Mouse (Mus musculus): ENCODE data around the gene Tnfrsf1a. TPM values are rescaled to one million over a fixed set of nuclear protein-coding genes. Genes with fewer than 3 reads are reported as not detected.

The Tnfrsf1a gene
- total RNA-seq, 2 experiments from 2014 or later, result 168 to 190 TPM

DNA sequence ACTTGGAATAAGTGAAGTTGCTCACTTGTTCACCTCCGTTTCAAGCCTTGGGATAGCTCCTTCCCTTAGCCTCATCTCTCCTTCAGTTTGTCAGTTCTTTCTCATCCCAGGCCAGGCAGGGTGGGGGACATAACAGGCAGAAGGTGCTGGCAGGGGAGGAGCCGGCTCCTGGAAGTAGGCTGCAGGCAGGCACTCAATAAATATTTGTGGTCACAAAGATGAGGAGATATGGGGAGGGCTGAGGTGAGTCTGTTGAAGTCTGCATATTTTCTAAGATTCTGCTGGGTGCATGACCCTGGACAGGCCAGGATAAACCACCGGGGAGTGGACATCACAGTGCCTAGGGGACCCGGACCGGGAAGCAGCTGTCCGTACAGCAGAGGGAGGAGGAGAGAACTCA is 25.6 kb upstream of the Tnfrsf1a start:
- no peak for DNase-seq

DNA sequence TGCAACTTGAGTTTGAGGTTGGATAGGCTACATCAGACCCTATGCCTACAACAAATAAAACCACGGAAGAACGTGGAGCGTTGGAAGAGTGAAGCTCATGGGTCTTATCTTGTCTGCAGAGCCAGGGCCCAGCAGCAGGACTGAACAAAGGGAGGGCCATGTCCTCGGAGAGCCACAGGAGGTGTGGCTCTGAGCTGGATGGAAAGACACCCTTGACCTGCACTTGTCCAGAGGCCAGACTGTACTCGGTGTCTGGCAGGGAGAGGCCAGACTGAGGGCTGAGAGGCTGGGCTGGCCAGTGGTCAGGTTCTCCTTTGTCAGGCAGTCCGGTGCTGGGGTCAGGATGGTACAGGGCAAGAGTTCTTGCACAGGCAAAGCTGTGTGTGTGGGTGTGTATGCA is 23.8 kb upstream of the Tnfrsf1a start:
- DNase-seq, result peak; percentile 50

DNA sequence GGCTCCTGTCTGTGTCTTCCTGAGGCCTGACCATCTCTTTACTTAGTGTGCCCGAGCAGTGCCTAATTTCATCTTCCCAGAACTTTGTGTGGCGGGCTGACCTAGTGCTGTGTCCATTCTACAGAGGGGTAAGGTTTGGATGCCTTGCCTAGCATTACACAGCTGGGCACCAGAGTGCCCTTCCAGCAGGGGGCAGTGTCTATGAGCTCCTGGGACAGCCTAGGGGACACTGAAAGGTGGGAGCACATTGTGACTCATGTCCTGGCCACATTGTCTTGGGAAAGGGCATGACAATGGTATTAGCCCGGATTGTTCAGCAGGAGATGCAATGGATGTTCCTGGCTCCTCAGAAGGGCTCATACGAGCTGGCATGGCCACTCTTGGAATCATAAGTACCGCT is 20.9 kb upstream of the Tnfrsf1a start:
- peak; percentile 67 for DNase-seq

DNA sequence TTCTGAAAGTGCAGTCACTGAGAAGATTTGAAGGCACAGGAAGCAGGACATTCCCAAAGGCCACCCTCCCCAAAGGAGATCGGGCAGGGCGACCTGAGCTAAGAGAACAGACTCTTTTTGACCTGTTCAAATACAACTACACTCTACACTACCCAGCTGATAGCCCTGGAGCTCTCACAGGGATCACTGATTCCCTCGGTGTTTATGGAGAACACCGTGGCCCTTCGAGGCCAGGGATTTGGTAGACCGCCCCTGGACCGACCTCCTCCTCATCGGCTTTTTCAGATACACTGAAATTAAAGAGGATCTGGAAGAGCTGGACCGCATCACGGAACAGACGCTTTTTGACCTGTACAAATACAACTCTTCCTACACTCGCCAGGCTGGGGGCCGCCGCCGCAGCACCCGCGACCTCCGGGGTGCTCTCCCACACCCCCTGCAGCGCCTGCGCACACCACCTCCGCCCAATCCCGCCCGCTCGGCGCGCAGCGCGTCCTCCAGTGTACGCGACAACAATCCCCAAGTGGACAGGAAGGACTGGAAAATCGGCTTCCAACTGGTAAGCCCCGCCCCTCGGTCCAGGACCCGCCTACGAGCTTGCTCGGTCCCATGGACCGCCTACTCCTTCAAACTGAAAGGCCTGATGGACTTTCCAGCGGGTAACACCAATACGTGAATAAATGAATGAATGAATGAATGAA is 18.4 kb upstream of the Tnfrsf1a start:
- DNase-seq, result peak; percentile 96

DNA sequence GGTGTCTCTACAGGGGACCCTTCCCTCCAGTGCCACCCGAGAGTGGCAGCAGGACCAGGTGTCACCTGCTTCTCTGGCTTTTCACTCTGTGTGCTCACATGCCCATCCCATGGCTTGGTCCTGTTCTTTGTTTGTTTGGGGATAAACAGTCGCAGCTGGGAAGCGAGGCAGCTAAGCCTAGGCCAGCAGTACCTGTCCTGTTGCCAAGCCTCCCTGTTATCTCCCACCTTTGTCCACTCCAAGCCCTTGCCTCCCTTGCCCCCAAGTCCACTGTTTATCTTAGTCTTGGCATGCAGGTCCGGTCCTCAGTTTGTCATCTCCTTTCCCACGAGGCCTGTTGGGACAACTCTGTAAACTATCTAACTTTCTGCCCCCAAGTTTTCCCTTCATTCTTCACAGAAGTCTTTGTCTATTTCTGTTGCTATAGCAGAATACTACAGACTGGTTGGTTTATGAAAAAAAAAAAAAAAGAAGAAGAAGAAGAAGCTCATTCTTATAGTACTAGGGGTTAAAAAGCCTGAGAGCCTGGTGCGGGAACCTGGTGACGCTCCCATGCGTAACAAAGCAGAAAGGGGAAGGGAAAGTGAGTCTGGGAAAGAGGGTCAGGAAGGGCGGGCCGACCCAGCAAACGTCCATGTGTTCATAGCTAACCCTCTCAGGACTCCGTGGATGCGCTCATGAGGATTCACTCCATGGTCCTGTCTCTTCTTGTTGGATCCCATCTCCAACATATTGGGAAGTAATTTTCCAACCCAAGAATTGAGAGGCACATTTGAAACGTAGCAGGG is 15.9 kb upstream of the Tnfrsf1a start:
- no peak for DNase-seq

DNA sequence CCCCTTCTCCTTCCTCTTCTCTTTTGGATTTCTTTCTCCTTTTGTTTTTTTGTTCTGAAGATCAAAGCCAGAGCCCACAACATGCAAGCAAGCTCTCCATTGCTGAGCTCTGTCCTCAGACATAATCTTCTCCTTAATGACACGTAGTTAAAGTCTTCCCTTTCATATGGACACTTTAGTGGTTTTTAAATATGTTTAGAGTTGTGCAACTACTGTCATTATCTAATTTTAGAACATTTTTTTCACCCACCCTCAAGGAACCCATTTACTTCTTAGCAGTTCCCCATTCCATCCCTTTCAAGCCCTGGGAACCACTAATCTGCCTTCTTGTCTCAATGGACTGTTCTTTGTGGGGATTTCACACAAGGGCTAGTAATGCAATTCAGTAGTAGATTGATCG is 14.8 kb upstream of the Tnfrsf1a start:
- DNase-seq, result no peak

DNA sequence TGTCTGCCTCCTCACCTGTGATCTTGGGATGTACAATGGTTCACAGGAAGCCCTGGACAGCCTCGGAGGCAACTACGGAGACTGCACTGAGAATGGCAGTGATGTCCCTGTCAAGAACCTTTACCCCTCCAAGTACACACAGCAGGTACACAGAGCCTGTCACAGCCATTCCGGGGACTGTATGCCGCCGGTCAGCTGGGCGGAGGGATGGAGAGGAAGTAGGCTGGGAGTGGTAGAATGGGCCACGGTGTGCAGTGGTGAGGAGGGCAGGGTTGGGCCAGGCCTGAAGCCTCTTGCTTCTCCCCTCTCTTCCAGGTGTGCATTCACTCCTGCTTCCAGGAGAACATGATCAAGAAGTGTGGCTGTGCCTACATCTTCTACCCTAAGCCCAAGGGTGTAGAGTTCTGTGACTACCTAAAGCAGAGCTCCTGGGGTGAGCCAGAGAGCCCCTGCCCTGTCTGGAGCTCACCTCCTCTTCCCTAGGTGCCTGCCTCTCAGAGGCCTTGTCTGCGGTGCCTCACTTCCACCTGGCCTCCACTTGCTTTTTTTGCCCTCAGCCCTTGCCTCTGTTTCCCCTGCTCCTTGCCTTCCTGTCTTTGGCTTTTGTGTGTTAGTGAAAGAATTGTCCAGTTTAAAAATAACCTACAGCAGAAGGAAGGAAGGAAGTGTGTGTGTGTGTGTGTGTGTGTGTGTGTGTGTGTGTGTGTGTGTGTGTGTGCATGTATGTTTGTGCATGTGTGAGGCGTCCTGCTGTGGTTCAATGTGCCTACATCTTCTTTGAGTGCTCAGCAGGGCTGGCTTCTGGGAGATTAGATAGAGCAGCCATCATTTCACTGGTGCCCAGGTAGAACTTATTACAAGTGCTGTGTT is 10.1 kb upstream of the Tnfrsf1a start:
- DNase-seq, result no peak

DNA sequence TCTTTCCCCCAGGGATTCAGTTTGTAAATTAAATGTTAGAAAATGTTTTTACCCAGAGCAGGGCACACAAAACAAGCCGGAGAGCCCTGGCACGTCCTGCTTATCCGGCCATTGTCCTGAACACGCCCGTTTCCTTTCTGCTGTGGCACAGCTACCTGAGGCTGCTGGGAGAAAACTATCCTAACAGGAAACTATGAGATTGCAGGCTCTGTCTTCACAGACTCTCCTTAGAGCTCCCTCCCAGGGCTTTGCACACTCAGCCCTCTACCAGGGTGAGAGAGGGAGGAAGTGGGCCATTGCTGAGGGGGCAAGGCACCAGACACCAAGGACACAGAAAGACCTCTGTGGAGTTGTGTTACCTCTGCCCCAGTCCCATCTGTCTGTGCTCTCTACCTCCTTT is 8.9 kb upstream of the Tnfrsf1a start:
- DNase-seq, result no peak

DNA sequence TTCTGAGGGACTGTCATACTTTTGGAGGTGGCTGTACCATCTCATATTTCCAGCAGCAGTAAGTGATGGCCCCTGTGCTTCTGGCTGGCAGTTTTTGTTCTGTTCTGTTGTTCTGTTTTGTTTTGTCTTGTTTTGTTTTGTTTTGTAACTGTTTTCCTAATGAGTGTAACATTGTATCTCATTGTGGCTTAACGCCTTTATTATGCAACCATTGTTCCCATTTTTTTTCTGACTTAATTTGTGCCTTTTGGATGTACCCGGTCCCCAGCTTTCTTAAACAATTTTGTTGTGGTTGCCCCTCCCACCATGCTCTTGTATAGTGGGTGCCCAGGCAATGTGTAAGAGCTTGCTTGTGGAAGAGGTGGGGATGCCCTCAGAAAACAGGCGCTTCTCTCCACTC is 7.0 kb upstream of the Tnfrsf1a start:
- no peak for DNase-seq

DNA sequence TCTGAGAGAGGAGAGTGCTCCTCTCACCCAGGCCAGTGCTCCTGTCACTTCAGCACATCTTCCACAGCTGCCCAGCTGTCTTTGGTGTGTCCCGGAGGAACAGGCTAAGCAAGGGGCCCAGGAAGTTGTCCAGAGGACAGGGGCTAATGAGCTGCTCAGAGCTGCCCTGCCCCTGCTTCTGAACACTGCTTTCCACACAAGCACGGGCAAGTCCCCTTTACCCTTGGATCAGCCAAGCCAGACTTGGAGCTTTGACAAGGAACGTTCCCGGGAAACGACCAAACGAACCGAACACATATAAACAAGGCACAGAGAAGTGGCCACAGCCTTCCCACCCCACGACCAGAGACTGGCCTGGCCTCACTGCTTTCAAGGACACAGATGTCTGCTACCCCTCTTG is 5.1 kb upstream of the Tnfrsf1a start:
- DNase-seq, result peak; percentile 57

DNA sequence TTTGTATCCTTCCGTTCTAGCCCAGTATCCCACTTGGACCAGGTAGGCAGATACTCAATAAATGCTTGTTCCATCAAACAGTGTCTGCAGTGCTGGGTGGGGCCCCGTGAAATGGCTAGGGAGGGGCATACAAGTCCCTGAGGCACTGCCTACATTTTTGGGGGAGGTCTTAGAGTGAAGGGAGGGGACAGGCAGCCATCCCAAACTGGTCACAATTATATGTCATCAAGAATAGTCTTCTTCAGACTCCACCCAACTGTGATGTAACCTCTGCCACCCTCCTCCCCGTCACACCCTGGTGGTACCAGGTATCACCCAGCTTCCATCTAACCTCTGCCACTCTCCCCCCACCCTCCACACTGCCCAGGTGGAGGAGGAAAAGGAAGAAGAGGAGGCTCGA is 4.3 kb upstream of the Tnfrsf1a start:
- no peak for DNase-seq

DNA sequence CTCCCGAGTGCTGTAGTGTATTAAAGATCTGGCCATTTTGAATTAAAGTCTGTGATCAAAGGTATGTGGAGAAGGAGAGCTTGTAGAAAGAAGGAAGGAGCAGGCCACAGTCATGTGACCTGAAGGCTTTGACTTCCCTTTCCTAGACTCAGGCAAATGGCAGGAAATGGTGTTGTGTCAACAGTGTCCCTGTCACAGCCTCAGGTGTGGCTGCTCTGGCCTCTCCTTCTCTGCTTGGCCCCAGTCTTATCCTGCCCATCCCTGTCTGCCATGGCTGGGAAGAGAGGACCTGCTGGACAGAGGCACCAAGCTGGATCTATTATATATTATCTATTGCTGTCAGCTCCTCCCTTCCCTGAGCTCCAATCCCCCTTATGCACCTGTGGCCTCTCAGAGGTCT is 3.5 kb upstream of the Tnfrsf1a start:
- no peak for DNase-seq

DNA sequence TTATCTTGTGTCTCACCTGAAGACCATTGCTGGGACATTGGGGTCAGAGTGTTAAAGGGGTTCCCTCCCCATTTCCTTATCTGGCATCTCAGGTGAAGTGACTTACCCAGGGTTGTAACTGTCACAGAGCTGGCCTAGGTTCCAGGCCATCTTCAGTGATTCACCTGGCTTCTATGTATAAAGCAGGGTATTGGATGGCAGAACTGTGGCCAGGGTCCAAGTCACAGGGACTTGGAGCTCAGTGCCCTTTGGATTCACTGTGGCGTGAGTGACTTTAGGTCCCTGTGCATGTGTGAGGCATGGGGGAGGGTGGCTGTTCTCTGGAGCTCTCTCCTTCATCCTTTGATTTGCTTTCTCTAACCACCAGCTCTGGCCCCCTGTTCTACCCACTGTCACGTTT is 3.1 kb upstream of the Tnfrsf1a start:
- DNase-seq, result no peak

DNA sequence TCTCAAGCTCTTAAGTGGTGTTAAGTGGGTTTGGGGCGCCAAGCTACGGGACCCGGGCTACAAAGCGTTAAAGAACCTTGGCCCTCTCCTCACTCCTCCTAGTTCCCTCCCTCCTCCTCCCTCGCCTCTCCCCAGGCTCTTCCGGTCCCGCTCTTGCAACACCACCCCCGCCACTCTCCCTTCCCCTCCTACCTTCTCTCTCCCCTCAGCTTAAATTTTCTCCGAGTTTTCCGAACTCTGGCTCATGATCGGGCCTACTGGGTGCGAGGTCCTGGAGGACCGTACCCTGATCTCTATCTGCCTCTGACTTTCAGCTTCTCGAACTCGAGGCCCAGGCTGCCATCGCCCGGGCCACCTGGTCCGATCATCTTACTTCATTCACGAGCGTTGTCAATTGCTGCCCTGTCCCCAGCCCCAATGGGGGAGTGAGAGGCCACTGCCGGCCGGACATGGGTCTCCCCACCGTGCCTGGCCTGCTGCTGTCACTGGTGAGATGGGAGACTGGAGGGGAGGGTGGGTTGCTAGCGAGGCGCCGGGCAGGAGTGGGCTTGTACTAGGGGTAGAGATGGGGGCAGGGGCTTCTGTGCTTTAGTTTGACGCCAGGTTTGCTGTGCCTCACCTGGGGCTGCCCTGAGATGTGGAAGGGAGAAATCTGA is 541 bp downstream of the Tnfrsf1a start:
- peak; percentile 85 for DNase-seq

DNA sequence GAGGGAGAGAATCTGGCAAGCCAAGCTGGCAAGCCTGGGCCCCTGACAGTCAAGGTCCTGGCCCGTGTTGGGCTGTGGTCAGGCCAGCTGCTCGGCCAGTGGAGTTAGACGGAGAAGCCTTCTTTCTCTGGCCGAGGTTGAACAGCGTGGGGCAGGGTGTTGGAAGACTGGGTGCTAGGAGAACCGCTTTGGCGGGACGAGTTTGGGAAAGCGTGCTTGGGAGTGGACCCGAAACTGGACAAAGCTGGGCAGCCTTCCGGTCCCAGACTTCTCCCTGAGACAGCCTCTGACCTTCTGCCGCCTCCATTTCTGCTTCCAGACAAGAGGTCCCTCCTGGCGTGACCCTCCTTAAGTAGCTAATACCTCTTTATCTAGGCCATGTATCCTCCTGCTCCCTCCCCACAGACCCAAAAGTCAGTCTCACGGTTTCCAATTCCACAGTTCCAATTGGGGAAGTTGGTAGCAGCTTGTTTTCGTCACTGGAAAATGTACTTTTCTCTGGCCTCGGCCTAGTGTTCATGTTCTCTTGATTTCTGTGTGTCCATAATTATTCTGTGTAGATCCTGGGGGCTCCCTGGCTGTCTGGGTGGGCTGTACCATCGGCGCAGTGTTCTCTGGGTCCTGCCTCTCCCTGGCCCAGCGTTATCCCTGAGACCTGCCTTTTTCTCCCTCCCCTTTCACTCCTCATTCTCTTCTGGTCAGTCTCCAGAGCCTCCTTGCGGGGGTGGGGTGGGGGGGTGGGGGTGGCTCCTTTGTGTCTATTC is 1.3 kb downstream of the Tnfrsf1a start:
- DNase-seq, result peak; percentile 70

DNA sequence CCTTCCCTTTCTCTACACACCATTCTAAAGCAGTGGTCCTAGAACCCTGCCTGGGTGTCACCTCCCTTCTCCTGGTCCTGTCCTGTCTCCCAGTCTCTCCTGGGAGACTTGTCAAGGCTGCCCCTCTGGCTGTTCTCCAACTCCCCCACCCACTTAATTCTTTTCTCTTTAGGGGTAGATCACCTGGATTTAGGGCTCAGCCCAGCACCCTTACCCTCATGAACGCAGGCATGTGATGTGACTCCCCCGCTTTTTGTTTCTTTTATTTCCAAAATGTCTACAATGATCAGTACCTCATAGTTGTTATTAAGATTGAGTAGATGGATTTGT is 1.8 kb downstream of the Tnfrsf1a start:
- no peak for DNase-seq

DNA sequence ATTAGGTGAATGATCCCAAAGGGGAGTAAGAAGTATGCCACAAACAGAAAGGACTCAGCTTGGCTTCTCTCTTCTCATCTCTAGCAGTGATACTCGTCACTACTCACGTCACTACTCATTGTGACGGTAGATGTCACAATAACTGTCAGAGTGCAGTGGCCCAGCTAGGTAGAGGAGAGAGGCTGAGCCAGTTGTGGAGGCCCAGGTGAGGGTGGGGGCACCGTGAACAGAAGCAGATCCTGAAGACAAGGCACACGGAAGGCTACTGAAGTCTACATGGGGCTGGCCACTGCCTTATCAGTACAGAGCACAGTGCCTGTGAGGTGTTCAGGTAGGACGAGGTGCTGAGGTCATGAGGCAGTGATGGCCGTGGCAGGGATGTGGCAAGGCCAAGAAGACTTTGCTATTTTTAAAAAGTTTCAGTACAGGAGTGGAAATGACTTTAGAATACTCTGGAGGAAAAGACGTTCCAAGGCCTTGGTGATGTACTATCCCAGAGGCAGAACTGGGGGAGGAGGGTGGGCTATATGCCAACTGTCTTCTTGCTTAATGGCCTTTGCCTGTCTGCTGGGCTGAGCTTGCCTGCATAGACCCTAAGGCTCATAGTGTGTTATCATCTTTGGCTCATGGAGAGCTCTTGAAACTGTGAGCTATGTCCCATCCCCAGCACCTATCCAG is 2.3 kb downstream of the Tnfrsf1a start:
- peak; percentile 90 for DNase-seq

DNA sequence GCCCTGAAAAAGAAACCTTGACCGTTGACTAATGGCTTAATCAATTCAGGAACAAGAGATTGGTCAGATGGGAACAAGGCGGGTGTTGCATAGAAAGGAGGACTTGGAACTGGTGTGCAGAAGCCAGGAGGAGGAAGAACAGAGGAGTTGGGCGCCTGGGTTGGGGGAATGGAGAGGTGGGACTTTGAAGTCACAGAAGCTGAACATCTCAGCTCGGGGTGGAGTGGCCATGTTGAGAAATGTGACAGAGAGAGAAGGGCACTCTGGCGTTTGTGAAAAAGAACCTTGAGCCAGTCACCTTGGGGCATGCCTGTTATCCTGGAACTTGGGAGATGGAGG is 2.9 kb downstream of the Tnfrsf1a start:
- DNase-seq, result peak; percentile 63

DNA sequence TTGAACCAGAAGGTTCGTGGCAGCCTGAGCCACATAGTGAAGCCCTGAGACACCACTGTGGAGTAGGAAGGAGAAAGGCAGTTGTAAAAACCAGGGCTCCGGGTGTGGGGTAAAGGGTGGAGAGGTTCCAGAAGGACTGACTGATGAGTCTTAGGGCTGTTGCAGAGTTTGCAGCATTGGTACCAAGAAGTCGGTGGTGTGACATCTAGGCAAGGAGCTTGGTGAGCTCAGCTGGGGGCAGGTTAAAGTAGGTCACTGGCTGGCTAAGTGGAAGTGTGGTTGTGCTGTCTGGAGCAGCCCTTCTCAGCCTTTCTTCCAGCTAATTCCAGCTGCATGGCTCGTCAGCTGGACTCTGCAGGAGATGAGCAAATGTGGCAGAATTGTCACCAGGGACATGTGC is 3.6 kb downstream of the Tnfrsf1a start:
- DNase-seq, result no peak

DNA sequence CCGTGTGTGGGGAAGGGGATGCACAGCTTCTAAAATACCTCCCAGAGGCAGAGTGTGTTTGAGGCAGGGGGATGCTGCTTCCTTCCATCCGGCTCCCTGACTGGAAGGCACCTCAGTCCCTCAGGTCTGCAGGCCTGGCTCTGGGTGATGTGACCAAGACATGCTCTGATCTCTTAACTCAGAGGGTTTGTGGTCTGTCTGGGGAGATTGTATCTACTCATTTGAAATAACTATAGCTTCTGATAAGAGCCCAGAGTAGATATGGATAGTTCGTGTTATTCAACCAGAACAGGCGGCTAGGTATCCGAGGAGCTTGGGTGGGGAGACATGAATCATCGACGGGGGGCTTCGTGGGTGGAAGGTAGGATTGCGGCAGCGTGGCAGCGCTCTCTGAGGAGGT is 4.1 kb downstream of the Tnfrsf1a start:
- DNase-seq, result no peak

DNA sequence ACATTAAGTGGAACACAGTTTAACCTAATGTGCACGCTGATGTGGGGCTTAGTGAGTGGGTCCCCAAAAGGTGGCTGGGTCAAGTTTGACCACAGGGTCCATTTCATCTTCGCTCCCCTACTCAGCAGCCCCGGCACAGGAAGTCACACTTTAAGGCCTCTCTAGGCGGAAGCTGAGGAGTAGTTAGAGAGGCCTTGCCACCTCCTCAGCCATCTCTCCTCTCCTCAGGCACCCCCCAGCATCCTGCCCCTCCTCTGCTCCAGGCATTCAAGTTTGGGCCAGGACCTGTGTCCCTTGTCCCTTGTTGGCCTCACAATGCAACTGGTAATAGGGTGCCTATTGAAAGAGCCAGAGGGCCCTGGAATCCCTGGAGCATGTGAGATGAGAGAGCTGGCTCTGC is 4.5 kb downstream of the Tnfrsf1a start:
- DNase-seq, result no peak
